Mouse (Mus musculus): Measurements from ENCODE around the gene Mlc1. TPM values are rescaled to one million over a fixed set of nuclear protein-coding genes. Genes with fewer than 3 reads are reported as not detected.

Gene Mlc1
- not detected in 2 replicates for polyA plus RNA-seq (2015; fragmentation: Nextera tagmentation; extraction: Ambion mirVana)

DNA sequence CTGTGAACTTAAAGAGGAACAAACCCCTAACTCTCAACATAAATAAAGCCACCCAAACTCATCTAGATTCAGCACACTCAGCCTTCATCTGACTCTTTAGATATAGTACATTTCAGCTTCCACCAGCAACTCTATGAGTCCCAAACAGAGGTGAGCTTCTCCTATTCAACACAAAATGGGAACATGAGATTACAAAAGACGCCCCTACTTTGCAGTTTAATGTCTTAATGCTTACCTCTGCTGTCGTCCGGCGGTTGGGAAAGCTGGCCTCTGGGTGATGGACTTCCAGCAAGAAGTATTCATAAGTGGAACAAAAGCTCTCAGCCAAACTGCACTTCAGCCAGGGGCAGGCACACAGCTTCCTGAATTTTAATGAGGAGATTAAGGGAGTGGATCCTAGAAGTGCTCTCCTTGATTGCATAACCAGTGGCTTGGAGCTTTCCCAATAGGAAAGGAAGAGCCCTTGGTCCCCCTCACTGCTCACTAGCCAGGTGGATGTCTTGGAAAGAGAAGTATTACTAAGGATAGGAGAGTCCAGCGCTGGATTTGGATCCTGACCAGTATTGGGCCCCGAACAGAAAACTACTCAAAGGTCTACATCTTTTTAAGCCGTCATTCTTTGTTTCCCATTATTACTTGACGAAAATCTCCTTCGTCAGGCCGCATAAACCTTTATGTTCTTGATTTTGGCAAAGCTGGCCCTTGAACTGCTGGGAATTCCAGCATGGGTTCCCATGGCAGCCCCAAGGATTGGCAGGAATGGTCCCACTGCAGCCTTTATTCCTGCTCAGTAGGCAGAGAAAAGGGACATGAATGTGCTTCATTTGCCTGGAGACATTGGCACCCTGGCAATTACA is at the start of gene Mlc1:
Gene Mlc1 (minus strand): TSS at position 727 of the 857 bp plus-strand sequence.

DNA sequence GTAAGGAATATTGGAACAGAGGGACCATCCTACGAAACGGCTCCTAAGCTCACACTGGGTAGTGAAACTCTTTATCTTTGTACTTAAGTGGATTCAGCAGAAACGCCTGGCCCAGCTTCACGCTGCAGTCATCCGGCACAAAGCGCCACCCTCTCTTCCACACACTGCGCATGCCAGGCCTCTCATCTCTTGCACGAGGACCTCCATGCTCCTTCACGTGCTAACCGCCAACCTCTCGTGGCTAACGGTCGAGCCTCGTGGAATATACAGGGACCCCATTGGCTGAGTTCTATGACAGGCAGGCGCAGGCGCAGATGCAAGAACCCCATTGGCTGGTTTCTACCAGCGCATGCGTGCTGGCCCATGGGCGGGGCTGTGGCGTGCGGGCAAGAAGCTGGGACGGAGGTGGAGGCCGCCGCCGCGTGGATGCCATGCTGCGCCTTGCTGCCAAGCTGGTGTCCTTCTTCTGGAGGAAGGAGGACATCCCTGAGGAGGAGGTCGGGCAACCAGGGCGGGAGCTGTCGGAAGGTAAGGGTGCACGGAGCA is 3.8 kb upstream of the Mlc1 start, which contains the start of gene Mov10l1:
Gene Mov10l1 (plus strand): TSS at position 376 of the 546 bp plus-strand sequence.

DNA sequence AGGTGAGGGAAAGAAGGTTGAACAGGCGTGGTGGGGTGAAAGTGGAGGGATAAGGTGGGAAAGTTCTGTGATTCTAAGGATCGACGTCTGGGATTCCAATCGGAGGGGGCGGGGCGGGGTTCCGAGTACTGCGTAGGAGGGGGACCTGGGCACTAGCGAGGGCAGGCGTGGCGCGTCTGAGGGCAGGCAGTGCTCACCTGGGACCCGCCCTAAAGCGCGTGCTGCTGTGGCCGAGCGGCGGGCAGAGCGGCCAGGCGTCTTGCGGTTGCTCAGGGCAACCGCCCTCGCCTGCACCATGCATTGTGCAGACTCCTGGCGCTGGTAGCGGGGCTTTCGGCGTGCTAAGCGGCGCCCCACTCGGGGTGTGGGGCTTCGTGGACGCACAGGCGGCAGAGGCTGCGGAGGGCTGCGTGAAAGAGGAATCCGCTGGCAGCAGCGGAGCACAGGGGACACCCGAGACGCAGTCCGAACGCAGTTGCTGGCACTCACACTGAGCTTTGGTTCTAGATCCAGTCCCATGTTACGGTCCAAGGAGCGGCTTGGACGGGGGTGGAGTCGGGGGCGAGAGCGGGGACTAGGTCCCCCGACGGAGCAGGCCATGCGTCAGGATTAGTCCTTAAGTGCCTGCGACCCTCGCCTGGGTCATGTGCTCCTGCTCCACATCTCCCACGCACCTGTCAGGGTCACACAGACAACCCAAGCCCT is 24.3 kb downstream of the Mlc1 start, which contains the start of gene Ttll8:
Gene Ttll8 (minus strand): TSS at position 51 of the 705 bp plus-strand sequence.

Other genes with a start within 250 kb of the Mlc1 start
- 8.4 and 11.6 TPM in 2 replicates for gene Brd1, start 244.8 kb downstream of the Mlc1 start, polyA plus RNA-seq (2015; fragmentation: Nextera tagmentation; extraction: Ambion mirVana)
- gene Zbed4, start 227.3 kb downstream of the Mlc1 start, polyA plus RNA-seq (2015; fragmentation: Nextera tagmentation; extraction: Ambion mirVana): 3.5 and 4.4 TPM in 2 replicates
- gene Alg12, start 159.7 kb downstream of the Mlc1 start, polyA plus RNA-seq (2015; fragmentation: Nextera tagmentation; extraction: Ambion mirVana): 8.0 and 8.1 TPM in 2 replicates
- gene Creld2, start 159.4 kb downstream of the Mlc1 start, polyA plus RNA-seq (2015; fragmentation: Nextera tagmentation; extraction: Ambion mirVana): 37.9 and 41.1 TPM in 2 replicates
- gene Pim3, start 116.8 kb downstream of the Mlc1 start, polyA plus RNA-seq (2015; fragmentation: Nextera tagmentation; extraction: Ambion mirVana): 30.5 and 37.7 TPM in 2 replicates
- gene Ttll8, start 24.6 kb downstream of the Mlc1 start, polyA plus RNA-seq (2015; fragmentation: Nextera tagmentation; extraction: Ambion mirVana): not detected in 2 replicates
- gene Mov10l1, start 3.9 kb upstream of the Mlc1 start, polyA plus RNA-seq (2015; fragmentation: Nextera tagmentation; extraction: Ambion mirVana): 0.10 TPM in 1 of 2 replicates, not detected in the other
- 0.24 and 0.30 TPM in 2 replicates for gene Panx2, start 80.7 kb upstream of the Mlc1 start, polyA plus RNA-seq (2015; fragmentation: Nextera tagmentation; extraction: Ambion mirVana)
- gene Trabd, start 96.1 kb upstream of the Mlc1 start, polyA plus RNA-seq (2015; fragmentation: Nextera tagmentation; extraction: Ambion mirVana): 32.1 and 35.5 TPM in 2 replicates
- 12.3 and 12.6 TPM in 2 replicates for gene Selenoo, start 110.1 kb upstream of the Mlc1 start, polyA plus RNA-seq (2015; fragmentation: Nextera tagmentation; extraction: Ambion mirVana)
- gene Tubgcp6, start 144.1 kb upstream of the Mlc1 start, polyA plus RNA-seq (2015; fragmentation: Nextera tagmentation; extraction: Ambion mirVana): 5.0 and 5.2 TPM in 2 replicates
- 11.7 and 14.0 TPM in 2 replicates for gene Hdac10, start 149.7 kb upstream of the Mlc1 start, polyA plus RNA-seq (2015; fragmentation: Nextera tagmentation; extraction: Ambion mirVana)
- gene Mapk12, start 161.7 kb upstream of the Mlc1 start, polyA plus RNA-seq (2015; fragmentation: Nextera tagmentation; extraction: Ambion mirVana): 6.3 and 6.7 TPM in 2 replicates
- gene Mapk11, start 170.6 kb upstream of the Mlc1 start, polyA plus RNA-seq (2015; fragmentation: Nextera tagmentation; extraction: Ambion mirVana): 2.8 and 3.0 TPM in 2 replicates
- 109 and 111 TPM in 2 replicates for gene Plxnb2, start 201.8 kb upstream of the Mlc1 start, polyA plus RNA-seq (2015; fragmentation: Nextera tagmentation; extraction: Ambion mirVana)
- gene Dennd6b, start 217.5 kb upstream of the Mlc1 start, polyA plus RNA-seq (2015; fragmentation: Nextera tagmentation; extraction: Ambion mirVana): 3.4 and 4.0 TPM in 2 replicates
- 16.6 and 18.9 TPM in 2 replicates for gene Ppp6r2, start 232.5 kb upstream of the Mlc1 start, polyA plus RNA-seq (2015; fragmentation: Nextera tagmentation; extraction: Ambion mirVana)

All from urinary bladder, postnatal 0 days (tissue).